Mouse (Mus musculus): ENCODE measurements at regions not wholly inside any gene's neighbourhood (a gene's known extent, or its start where the extent isn't known, plus 50 kb on each side); places are given as distances from the start of the nearest gene placed in this dataset.

DNA sequence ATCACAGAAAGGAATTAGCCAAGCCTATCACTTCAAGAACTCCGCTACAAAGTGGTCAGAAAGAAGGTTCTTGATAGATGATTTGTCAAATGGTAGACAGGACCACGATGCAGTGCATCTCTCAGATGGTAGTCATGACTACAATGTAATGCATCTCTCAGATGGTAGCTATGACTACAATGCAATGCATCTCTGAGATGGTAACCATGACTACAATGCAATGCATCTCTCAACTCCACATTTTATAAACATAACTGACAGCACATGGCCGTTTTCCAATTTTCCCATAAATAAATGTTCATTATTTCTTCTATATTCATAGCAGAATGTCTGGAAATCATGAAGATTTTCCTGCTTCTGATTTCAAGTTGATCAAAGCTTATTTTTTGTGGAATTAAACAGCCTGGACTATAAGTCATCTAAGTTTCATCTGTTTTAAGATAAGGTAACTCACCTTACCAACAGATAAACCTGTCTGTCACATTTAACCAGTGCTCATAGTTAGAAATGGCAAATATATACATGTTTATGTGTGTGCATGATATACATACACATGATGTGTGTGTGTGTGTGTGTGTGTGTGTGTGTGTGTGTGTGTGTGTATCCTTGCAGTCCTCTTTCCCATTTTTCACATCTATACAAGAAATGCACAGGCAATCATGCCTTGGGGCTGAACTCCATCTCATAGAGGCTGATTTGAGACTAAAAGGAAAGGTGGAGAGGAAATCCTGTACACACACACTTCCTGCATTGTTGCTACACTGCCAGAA, 122.4 kb downstream of the Phf3 start:
- no peak overlapping the region for H3K4me3 ChIP-seq (replicated peaks; ENCODE audit: control insufficient read depth, low read depth, low read length)
- TF ChIP-seq CTCF (IDR thresholded peaks at IDR 0.05; ENCODE audit: control insufficient read depth, insufficient read depth, low read length) (no peak), POLR2A (IDR thresholded peaks at IDR 0.05; ENCODE audit: borderline replicate concordance, control insufficient read depth, low read depth, low read length) (no peak)
- 62% methylated on average over 3 of the region's 3 CpGs for WGBS
- H3K27ac ChIP-seq (ENCODE audit: control insufficient read depth, insufficient read depth, low read depth, low read length, poor library complexity) = no peak overlapping the region
- H3K4me1 ChIP-seq (ENCODE audit: control insufficient read depth, insufficient read depth, low read length) = no peaks in the 10 kb centered on the region

- no peak overlapping the region for H3K4me3 ChIP-seq (replicated peaks; ENCODE audit: control insufficient read depth, low read depth, low read length)
- H3K27ac ChIP-seq (ENCODE audit: control insufficient read depth, insufficient read depth, low read depth, low read length, poor library complexity) = no peak overlapping the region
- no peaks in the 10 kb centered on the region for H3K4me1 ChIP-seq (ENCODE audit: control insufficient read depth, insufficient read depth, low read length)
- TF ChIP-seq CTCF (IDR thresholded peaks at IDR 0.05; ENCODE audit: control insufficient read depth, insufficient read depth, low read length) = no peak
Measured at GRCm38 (mm10) chr1:30741955-30742354, 131.8 kb downstream of the Phf3 start.

GRCm38 (mm10) chr1:30740831-30741230, 132.9 kb downstream of the Phf3 start:
- Histone ChIP-seq H3K27ac (ENCODE audit: control insufficient read depth, insufficient read depth, low read depth, low read length, poor library complexity) (no peak overlapping the region), H3K4me3 (replicated peaks; ENCODE audit: control insufficient read depth, low read depth, low read length) (no peak overlapping the region), H3K4me1 (ENCODE audit: control insufficient read depth, insufficient read depth, low read length) (no peaks in the 10 kb centered on the region)
- WGBS = 53% methylated on average over 3 of the region's 3 CpGs
- TF ChIP-seq POLR2A (IDR thresholded peaks at IDR 0.05; ENCODE audit: borderline replicate concordance, control insufficient read depth, low read depth, low read length) (no peak), CTCF (IDR thresholded peaks at IDR 0.05; ENCODE audit: control insufficient read depth, insufficient read depth, low read length) (no peak)

- Histone ChIP-seq H3K4me1 (ENCODE audit: control insufficient read depth, insufficient read depth, low read length) (peaks cover 6% of the 10 kb centered on the region), H3K27ac (ENCODE audit: control insufficient read depth, insufficient read depth, low read depth, low read length, poor library complexity) (no peak overlapping the region), H3K4me3 (replicated peaks; ENCODE audit: control insufficient read depth, low read depth, low read length) (no peak overlapping the region)
- WGBS = 79% methylated on average over 2 of the region's 2 CpGs
- TF ChIP-seq CTCF (IDR thresholded peaks at IDR 0.05; ENCODE audit: control insufficient read depth, insufficient read depth, low read length) (no peak), POLR2A (IDR thresholded peaks at IDR 0.05; ENCODE audit: borderline replicate concordance, control insufficient read depth, low read depth, low read length) (no peak)
Measured at GRCm38 (mm10) chr1:30721519-30721918, 152.2 kb downstream of the Phf3 start.

DNA sequence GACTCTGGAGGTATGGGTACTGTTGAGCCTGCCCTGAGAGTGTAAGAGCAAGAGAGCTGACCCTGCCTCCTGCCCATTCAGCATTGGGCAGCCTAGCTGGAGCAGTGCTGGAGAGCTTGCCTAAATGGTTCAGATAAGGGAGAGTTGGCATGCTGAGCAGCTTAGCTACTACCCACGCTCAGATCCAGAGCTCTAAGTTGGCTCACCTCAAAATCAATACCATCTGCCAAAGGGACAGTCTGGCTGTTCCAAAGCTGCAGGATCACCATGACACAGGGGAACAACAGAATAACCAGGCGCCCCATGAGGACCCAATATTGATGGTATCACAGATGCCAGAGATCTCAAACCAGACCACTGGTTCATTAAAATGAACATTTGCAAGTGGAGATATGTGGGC, 152.9 kb downstream of the Phf3 start:
- no peak overlapping the region for H3K4me3 ChIP-seq (replicated peaks; ENCODE audit: control insufficient read depth, low read depth, low read length)
- WGBS = 75% methylated on average over 2 of the region's 2 CpGs
- peaks cover 6% of the 10 kb centered on the region for H3K4me1 ChIP-seq (ENCODE audit: control insufficient read depth, insufficient read depth, low read length)
- H3K27ac ChIP-seq (ENCODE audit: control insufficient read depth, insufficient read depth, low read depth, low read length, poor library complexity) = no peak overlapping the region
- no peak for TF ChIP-seq POLR2A (IDR thresholded peaks at IDR 0.05; ENCODE audit: borderline replicate concordance, control insufficient read depth, low read depth, low read length)
- no peak for TF ChIP-seq CTCF (IDR thresholded peaks at IDR 0.05; ENCODE audit: control insufficient read depth, insufficient read depth, low read length)

DNA sequence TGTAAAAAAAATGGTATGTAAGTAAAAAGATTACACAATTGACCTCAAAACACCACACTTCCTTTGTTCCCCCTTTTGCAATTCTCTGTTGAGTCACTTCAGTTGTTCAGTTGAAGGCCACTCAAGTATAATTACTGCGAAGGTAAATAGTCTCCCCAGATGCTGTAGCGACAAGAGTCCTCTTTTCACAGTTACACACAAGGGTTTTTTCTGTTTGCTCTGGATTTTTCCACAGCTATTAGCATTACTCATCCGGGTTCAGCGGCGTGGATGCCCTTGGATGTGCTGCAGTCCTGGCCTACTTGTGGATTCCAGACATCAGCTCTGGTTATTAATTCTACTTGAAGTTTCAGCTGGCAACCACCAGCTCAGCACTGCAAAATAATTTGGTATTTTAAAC, 155.1 kb downstream of the Phf3 start:
- Histone ChIP-seq H3K4me1 (ENCODE audit: control insufficient read depth, insufficient read depth, low read length) (peaks cover 6% of the 10 kb centered on the region), H3K27ac (ENCODE audit: control insufficient read depth, insufficient read depth, low read depth, low read length, poor library complexity) (peak overlapping the region; percentile 72), H3K4me3 (replicated peaks; ENCODE audit: control insufficient read depth, low read depth, low read length) (no peak overlapping the region)
- no peak for TF ChIP-seq POLR2A (IDR thresholded peaks at IDR 0.05; ENCODE audit: borderline replicate concordance, control insufficient read depth, low read depth, low read length)
- TF ChIP-seq CTCF (IDR thresholded peaks at IDR 0.05; ENCODE audit: control insufficient read depth, insufficient read depth, low read length) = no peak
- 58% methylated on average over 5 of the region's 5 CpGs for WGBS

- TF ChIP-seq CTCF (IDR thresholded peaks at IDR 0.05; ENCODE audit: control insufficient read depth, insufficient read depth, low read length) = no peak
- TF ChIP-seq POLR2A (IDR thresholded peaks at IDR 0.05; ENCODE audit: borderline replicate concordance, control insufficient read depth, low read depth, low read length) = no peak
- no peak overlapping the region for H3K27ac ChIP-seq (ENCODE audit: control insufficient read depth, insufficient read depth, low read depth, low read length, poor library complexity)
- no peak overlapping the region for H3K4me3 ChIP-seq (replicated peaks; ENCODE audit: control insufficient read depth, low read depth, low read length)
- H3K4me1 ChIP-seq (ENCODE audit: control insufficient read depth, insufficient read depth, low read length) = peaks cover 6% of the 10 kb centered on the region
- 67% methylated on average over 1 of the region's 1 CpGs for WGBS
Measured at GRCm38 (mm10) chr1:30716346-30716745, 157.4 kb downstream of the Phf3 start.

DNA sequence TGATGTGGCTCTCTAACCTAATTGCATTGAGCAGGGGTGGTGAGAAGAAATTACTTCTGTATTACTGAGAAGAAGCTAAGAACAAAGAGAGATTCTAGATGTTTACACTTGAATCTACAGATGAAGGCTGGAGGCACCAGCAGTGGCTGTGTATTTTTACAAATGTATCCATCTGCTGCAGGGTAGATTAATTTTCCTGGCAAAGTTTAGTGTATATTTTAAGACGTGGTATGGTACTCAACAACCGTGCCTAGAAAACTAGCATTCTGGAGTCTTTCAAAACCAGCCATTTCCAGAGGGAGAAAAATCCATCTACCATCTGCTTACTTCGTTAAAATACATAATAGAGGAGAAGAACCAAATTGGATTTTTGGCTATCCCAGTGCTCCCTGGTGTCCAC, 172.6 kb downstream of the Phf3 start:
- H3K27ac ChIP-seq (ENCODE audit: control insufficient read depth, insufficient read depth, low read depth, low read length, poor library complexity) = no peak overlapping the region
- TF ChIP-seq POLR2A (IDR thresholded peaks at IDR 0.05; ENCODE audit: borderline replicate concordance, control insufficient read depth, low read depth, low read length) = no peak
- no peak for TF ChIP-seq CTCF (IDR thresholded peaks at IDR 0.05; ENCODE audit: control insufficient read depth, insufficient read depth, low read length)
- H3K4me3 ChIP-seq (replicated peaks; ENCODE audit: control insufficient read depth, low read depth, low read length) = no peak overlapping the region
- 71% methylated on average over 3 of the region's 3 CpGs for WGBS
- no peaks in the 10 kb centered on the region for H3K4me1 ChIP-seq (ENCODE audit: control insufficient read depth, insufficient read depth, low read length)
